Mouse (Mus musculus) C2C12 (cell line): ENCODE results near the gene Cnot11. TPM values are rescaled to one million over a fixed set of nuclear protein-coding genes. Genes with fewer than 3 reads are reported as not detected.

Experiments
- H3K27me3 ChIP-seq: one replicate; pipeline ENCODE4 v1.6.1; 2011; ENCODE audit not compliant: control insufficient read depth, insufficient read depth, insufficient read length
- H3K36me3 ChIP-seq: one replicate; pipeline ENCODE4 v1.6.1; 2011; ENCODE audit not compliant: control insufficient read depth, insufficient read depth
- H3K4me3 ChIP-seq: one replicate; pipeline ENCODE4 v1.5.1; 2011; ENCODE audit warnings: mild to moderate bottlenecking, control low read depth; ENCODE audit not compliant: poor library complexity, insufficient read depth, severe bottlenecking
- H3K79me2 ChIP-seq: one replicate; pipeline ENCODE4 v1.6.1; 2011; ENCODE audit not compliant: control insufficient read depth, insufficient read depth
- H3K79me3 ChIP-seq: one replicate; pipeline ENCODE4 v1.6.1; 2011; ENCODE audit warnings: low read depth, control low read depth
- H3ac ChIP-seq: one replicate; pipeline ENCODE3; 2011; ENCODE audit warnings: low read depth; ENCODE audit not compliant: control insufficient read depth, insufficient read length
- CEBPB ChIP-seq: IDR thresholded peaks from one replicate; pipeline ENCODE4 v1.6.1; 2011; ENCODE audit warnings: low read depth, mild to moderate bottlenecking, control low read depth, moderate library complexity
- CTCF ChIP-seq: IDR thresholded peaks from one replicate; pipeline ENCODE4 v1.5.1; 2011; ENCODE audit not compliant: control insufficient read depth, insufficient read depth, insufficient read length
- FOSL1 ChIP-seq: IDR thresholded peaks from one replicate; pipeline ENCODE4 v1.8.0; 2011; ENCODE audit warnings: mild to moderate bottlenecking, low read length; ENCODE audit not compliant: poor library complexity, insufficient read depth, severe bottlenecking
- MAX ChIP-seq: IDR thresholded peaks from one replicate; pipeline ENCODE4 v1.6.1; 2011; ENCODE audit warnings: mild to moderate bottlenecking, control low read depth
- MYOD1 ChIP-seq: IDR thresholded peaks from one replicate; pipeline ENCODE4 v1.6.1; 2011; ENCODE audit warnings: low read depth; ENCODE audit not compliant: control insufficient read depth, insufficient read length
- MYOG ChIP-seq: IDR thresholded peaks from one replicate; pipeline ENCODE4 v1.6.1; 2011; ENCODE audit not compliant: control insufficient read depth, insufficient read length; ENCODE audit errors: extremely low read depth
- USF1 ChIP-seq: IDR thresholded peaks from one replicate; pipeline ENCODE4 v1.6.1; 2011; ENCODE audit warnings: low read depth, mild to moderate bottlenecking, control low read depth, moderate library complexity
- polyA plus RNA-seq: library from polyadenylated mRNA; unstranded; fragments of >200 nt; fragmentation: generic; extraction: Trizol; gene quantifications from one replicate; pipeline ENCODE4 v1.2.1, GENCODE M21; 2012; ENCODE audit warnings: missing spikeins

Gene Cnot11
- polyA plus RNA-seq, 1 experiment = 20.4 TPM

DNA sequence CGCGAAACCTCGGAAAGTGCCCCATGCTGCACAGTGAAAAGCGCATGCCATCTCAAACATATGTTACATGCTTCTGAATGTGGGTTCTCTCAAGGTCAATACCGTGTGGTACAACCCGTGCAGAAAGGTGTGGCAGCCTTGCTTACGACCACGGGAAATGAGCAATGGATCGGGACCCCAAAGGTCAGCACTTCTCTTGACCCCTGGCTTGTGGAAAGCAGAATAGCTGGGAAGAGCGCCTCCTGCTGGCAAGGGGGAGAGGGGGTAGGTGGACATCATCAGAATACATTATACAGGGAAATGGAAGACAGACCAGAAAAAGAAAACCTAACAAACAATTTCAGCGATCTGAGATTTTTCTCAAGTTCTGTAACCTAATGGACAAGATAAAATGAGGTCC is 37.0 kb upstream of the Cnot11 start:
- TF ChIP-seq MAX (no peak), CEBPB (no peak), CTCF (no peak), USF1 (no peak), MYOD1 (no peak), FOSL1 (no peak), MYOG (no peak)
- no peak overlapping the region for H3K4me3 ChIP-seq
- H3ac ChIP-seq = no peak overlapping the region
- no peaks in the 10 kb centered on the region for H3K36me3 ChIP-seq
- peaks cover 18% of the 10 kb centered on the region for H3K27me3 ChIP-seq
- H3K79me2 ChIP-seq = no peaks in the 10 kb centered on the region
- H3K79me3 ChIP-seq = no peaks in the 10 kb centered on the region

- Histone ChIP-seq H3K36me3 (no peaks in the 10 kb centered on the region), H3K4me3 (no peak overlapping the region), H3K79me3 (no peaks in the 10 kb centered on the region), H3K27me3 (peaks cover 30% of the 10 kb centered on the region), H3K79me2 (no peaks in the 10 kb centered on the region), H3ac (no peak overlapping the region)
- TF ChIP-seq MYOD1 = no peak
- TF ChIP-seq CEBPB = no peak
- no peak for TF ChIP-seq CTCF
- TF ChIP-seq MYOG = no peak
- no peak for TF ChIP-seq USF1
- no peak for TF ChIP-seq FOSL1
- TF ChIP-seq MAX = no peak
These were observed 35.3 kb upstream of the Cnot11 start for GRCm38 (mm10) chr1:39499485-39499941.

DNA sequence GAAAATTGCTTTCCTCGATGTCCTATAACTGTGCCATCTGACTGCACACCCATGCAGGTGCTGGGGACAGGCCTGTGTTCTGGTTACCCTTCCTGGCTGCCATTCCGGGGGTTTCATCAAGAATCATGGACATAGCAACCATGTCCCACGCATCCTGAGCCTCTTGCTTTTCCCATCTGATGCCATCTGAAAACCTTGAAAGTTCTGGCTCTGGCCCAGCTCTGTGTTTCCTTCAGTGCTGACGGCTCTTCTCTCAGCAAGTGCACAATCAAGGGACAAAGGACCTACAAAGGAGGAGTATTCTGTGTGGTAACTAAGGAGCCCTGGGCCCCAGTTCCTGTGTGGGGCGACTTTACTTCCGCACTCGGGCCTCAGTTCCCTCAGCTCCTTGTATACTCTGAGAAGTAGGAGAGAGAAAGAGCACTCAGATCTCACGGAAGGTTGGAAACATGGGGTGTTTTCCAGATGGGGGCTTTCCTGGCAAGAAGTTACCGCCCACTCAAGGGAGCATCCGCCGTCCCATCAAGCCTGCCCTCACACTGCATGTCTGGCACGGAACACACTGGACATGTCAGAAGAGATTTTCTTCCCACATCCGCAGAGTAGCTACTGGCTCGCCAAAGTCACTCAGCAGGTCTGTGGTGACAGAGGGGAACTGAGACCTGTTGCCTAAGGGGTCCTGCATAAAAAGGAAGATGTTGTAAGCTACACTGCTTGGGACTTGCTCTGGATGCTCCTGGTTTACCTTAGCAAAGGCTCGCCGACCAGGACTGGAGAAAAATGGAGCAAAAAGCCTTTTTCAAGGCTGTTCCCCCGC is 31.8 kb upstream of the Cnot11 start:
- no peaks in the 10 kb centered on the region for H3K79me2 ChIP-seq
- H3K36me3 ChIP-seq = no peaks in the 10 kb centered on the region
- H3K27me3 ChIP-seq = peaks cover 34% of the 10 kb centered on the region
- H3ac ChIP-seq = no peak overlapping the region
- H3K4me3 ChIP-seq = no peak overlapping the region
- H3K79me3 ChIP-seq = no peaks in the 10 kb centered on the region
- TF ChIP-seq USF1 (no peak), MYOG (no peak), MAX (no peak), CTCF (no peak), CEBPB (no peak), FOSL1 (no peak), MYOD1 (no peak)

GRCm38 (mm10) chr1:39504261-39504660 is 30.5 kb upstream of the Cnot11 start:
- no peaks in the 10 kb centered on the region for H3K79me2 ChIP-seq
- no peak overlapping the region for H3ac ChIP-seq
- H3K4me3 ChIP-seq = no peak overlapping the region
- TF ChIP-seq MYOD1 (no peak), CTCF (no peak), MAX (no peak), MYOG (no peak), CEBPB (no peak), USF1 (no peak), FOSL1 (no peak)
- no peaks in the 10 kb centered on the region for H3K36me3 ChIP-seq
- H3K79me3 ChIP-seq = no peaks in the 10 kb centered on the region
- H3K27me3 ChIP-seq = peaks cover 30% of the 10 kb centered on the region

- Histone ChIP-seq H3K79me2 (no peaks in the 10 kb centered on the region), H3K36me3 (no peaks in the 10 kb centered on the region), H3ac (no peak overlapping the region), H3K4me3 (no peak overlapping the region), H3K27me3 (peaks cover 25% of the 10 kb centered on the region), H3K79me3 (no peaks in the 10 kb centered on the region)
- TF ChIP-seq USF1 = no peak
These were observed 29.2 kb upstream of the Cnot11 start for GRCm38 (mm10) chr1:39505600-39505999.

GRCm38 (mm10) chr1:39511775-39512174 is 23.0 kb upstream of the Cnot11 start:
- Histone ChIP-seq H3K27me3 (peaks cover 4% of the 10 kb centered on the region), H3K36me3 (no peaks in the 10 kb centered on the region), H3K79me2 (no peaks in the 10 kb centered on the region), H3K79me3 (no peaks in the 10 kb centered on the region), H3K4me3 (no peak overlapping the region), H3ac (no peak overlapping the region)
- TF ChIP-seq MAX = no peak
- TF ChIP-seq USF1 = no peak
- no peak for TF ChIP-seq CTCF
- no peak for TF ChIP-seq MYOD1
- TF ChIP-seq CEBPB = no peak
- TF ChIP-seq MYOG = no peak
- TF ChIP-seq FOSL1 = no peak
